Mouse (Mus musculus) heart, adult 18-20 months (tissue): ENCODE results near the gene Hck. TPM values are rescaled to one million over a fixed set of nuclear protein-coding genes. Genes with fewer than 3 reads are reported as not detected.

Experiments used
- DNase-seq, 2 experiments: peaks; one replicate each; pipeline ENCODE4 v3.0.0; 2021 to 2022; ENCODE audit warnings: mixed read lengths in 1 of 2
- total RNA-seq, 2 experiments: library from RNA; stranded (reverse); gene quantifications; 2 replicates each; pipeline ENCODE4 v1.2.3; 2021

Hck gene
- total RNA-seq, 2 experiments from 2014 or later = 1.3 to 1.9 TPM

DNA sequence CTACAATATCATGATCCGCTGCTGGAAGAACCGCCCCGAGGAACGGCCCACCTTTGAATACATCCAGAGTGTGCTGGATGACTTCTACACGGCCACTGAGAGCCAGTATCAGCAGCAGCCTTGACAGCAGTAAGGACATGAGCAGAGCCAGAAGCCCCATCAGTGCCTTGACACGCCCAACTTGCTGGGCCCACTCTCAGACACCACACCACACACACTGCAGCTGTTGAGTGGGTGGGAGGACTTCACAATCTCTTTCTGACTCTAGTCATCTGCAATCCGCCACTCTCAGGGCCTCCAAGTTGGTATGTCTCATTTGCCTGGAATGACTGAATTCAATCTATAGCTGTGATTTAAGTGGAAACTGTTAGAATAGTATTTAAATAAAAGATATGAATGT is 42.8 kb downstream of the Hck start:
- DNase-seq = no peak

DNA sequence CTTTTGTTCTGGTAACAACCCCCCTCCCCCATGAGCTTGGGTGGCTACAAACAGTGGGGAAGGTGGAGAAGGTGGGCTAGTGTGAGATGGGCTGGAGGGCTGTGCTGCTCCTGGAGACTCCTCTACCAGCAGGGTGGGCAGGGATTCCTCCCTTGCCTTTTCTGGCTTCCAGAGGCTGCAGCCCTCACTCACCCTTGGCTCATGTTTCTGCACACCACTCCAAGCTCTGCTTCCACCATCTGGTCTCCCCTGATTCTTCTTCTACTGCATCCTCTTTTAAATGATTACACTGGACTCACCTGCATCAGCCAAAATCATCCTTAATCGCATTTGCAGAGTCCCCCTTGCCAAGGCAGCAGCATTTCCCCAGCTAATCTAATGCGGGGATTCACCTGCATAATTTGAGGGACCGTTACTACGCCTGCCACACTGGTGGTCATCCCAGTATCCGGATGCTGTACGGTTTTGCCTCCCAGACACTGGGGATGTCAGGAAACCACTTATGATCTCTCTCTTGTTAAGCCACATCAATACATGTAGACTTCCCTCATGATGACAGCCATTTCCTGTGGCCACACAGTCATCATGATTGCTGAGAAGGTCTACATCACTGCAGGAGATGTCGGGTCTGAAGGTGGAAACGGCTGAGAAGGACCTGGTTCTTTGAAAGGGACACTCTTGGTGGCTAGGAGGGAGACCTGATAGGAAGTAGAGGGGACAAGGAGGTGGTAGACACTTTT is 43.8 kb downstream of the Hck start:
- DNase-seq = no peak

DNA sequence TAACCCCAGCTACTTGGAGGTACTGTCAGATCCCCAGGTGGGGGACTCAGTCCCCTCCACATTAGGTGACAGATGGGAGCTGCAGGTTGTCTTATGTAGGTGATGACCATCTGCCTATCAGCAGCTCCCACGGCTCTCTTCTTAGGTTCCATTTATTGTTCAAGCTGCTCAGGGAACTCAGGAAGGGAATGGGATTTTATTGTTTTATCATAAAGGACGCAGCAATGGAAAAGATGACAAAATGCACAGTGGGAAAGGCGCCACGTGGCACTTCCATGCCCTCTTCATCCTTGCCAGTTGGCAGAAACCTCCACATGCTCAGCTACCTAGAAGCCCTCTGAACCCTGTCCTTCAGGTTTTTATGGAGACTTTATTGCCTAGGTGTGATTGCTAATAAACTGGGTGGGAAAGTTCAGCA is 44.8 kb downstream of the Hck start:
- DNase-seq = no peak

DNA sequence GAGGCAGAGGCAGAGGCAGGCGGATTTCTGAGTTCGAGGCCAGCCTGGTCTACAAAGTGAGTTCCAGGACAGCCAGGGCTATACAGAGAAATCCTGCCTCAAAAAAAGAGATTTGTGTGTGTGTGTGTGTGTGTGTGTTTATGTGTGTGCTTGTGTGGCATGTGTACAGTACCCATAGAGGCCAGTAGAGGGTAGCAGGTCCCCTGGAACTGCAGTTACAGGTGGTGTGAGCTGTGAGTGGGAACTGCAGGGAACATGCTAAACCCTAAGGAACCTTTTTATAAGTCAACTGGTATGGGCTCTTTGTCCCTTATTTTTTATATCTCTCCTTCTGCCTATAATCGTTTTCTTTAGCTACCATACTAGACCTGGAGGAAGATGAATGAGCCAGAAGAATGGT is 49.0 kb downstream of the Hck start:
- DNase-seq = no peak

DNA sequence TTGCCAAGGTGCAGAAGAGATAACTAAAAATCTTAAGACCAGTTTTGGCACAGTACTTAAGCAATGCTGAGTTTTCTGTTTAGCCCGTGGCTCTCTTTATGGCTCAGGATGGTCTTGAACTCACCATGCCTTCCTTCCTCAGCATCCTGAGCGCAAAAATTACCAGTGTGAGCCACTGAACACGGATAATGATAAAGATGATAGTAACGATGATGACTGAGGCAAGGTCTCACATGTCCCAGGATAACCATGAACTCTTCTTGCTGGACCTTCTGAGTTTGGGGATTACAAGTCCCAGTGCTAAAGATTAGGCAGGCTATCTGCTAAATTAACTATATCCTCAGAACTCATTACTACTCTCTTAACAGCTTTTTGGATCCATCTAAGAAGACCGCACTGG is 51.9 kb downstream of the Hck start:
- no peak for DNase-seq

DNA sequence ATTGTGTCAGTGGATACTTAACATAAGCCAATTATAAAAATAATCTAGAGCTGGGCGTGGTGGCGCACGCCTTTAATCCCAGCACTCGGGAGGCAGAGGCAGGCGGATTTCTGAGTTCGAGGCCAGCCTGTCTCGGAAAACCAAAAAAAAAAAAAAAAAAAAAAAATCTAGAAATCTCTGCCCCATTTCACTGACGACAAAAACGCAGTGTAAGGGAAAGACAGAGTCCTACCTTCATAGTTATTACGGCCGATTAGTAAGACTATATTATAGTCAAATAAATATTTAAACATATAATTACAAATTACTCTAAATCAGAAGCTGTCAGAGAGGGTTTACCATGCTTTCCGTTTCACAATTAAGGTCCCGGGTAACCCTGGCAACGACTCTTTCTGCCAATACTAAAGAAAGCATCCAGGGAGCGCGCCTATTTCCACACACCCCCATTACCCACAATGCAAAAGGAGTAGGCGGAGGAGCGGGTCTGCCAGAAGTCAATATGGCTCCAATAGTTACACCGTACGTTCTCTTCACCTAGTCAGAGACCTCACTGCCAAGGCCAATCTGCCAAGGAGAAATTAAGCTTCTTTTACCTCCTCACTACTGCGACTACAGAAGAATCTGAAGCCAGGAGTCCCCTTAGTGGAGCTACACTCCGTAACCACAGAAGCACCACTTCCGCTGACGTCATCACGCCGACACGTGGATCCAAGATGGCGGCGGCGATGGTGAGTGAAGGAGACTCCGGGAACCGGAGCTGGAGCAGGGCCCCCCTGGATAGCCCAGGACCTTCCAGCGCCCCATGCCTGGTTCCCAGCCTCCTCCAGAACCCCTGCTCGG is 52.8 kb downstream of the Hck start, which contains the start of gene Tm9sf4:
Gene Tm9sf4, plus strand, starts transcription at position 460 of the 840 bp plus-strand sequence.
- DNase-seq = peak; percentile 93 to 98

DNA sequence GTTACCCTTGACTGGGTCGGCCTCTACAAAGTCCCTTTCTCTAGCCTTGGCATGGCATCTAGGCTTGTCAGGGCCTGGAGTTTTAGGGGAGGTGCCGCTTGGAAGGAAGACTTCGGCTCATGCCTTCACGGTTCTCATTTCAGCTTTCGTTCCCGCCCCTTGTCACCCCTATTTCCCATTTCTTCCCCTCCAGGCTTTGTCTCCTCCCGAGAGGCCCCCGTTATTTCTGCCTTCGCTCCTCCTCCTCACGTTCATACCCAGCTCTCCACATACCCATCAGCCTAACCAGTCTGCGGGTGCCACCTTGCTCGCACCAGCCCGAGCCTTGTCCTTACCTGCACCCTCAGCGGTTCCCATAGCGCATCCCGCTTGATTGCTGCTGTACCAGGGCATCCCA is 53.4 kb downstream of the Hck start:
- no peak for DNase-seq

DNA sequence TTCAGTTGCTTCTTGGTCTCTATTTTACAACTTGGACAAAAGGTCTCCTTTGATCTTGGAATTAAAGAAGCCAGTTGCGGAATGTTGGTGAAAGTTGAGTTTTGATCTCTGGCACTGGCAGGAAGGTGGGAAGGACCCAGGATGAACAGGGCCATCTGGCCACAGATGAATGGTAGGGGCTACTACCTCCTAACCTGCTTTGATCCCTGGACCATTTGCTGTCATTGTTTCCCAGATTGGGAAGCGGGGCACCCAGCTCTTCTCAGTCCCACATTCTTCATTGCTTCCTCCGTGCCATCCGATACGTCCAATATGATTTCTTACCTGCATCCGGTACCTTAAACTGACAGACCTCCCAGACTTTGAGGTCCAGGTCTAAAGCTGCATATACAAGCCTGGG is 58.9 kb downstream of the Hck start:
- no peak for DNase-seq

DNA sequence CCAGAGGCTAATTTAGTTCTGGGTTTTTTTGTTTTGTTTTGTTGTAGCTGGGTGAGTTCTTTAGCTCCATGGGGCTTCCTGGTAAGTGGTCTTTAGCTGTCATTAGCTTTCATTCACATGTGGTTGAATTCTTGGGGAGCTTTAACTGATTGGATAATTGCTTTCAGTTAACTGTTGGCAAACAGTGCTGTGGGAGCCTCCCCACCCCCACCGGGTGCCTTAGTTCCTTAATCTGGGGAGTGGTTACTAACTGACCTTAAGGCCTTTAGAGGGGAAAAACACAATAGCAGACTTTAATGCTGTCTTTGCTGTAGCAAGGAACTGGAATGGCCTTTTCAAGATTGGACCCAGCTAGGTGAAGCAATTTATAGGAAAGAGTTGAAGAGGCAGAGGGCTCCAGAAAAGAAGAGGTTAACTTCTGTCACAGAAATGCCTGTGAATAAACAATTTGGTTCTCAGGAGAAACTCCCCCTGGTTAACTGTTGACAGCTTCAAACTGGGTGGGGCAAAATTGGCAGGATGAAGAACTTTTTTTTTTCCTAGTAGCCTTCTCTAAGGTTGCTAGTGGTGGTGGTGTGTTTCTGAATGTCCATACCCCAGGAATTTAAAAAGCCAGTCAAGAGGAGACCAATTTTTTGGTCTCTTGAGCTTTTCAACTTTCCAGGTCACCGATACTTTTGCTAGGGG is 60.0 kb downstream of the Hck start:
- peak; percentile 38 to 41 for DNase-seq

DNA sequence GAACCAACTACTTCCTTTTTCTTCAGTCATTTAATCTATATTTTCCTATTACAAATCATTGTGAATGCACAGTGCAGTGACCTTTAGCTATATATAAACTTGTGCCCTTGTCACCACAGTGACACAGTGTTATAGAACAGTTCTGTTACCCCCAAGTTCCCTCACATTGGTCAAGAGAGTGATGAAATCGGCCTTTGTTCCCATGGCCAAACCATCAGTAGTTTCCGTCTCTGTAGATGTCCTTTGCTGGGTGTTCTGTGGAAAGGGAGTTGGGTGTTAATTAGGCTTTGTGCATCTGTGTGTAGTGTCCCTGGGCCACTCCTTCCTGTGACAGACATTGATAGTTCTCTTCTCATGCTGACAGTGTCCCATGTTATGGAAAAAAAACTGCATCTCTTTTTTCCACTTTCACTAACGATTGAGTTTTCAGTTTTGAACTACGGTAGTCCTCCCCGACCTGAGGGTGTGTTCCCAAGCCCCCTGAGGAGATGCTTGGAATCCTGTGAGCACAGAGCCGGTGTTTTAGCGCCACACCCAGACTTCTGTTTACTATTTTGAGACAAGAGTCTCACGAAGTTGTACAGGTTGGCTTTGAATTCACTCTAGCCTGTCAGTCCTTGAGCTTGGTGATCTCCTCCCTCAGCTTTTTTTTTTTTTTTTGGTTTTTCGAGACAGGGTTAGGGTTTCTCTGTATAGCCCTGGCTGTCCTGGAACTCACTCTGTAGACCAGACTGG is 62.4 kb downstream of the Hck start:
- DNase-seq = no peak

DNA sequence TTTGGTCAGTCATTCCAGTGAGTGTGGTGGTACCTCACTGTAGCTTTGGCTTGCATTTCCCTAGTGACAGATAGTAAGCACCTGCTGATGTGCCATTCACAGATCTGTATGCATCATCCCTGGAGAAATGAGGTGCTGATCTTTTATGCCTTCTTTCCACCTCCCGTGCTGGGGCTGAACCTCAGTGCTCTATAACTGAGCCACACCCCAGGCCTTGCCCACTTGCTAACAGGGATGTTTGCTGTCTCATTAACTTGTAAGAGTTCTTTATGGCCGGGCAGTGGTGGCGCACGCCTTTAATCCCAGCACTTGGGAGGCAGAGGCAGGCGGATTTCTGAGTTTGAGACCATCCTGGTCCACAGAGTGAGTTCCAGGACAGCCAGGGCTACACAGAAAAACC is 63.7 kb downstream of the Hck start:
- no peak for DNase-seq

DNA sequence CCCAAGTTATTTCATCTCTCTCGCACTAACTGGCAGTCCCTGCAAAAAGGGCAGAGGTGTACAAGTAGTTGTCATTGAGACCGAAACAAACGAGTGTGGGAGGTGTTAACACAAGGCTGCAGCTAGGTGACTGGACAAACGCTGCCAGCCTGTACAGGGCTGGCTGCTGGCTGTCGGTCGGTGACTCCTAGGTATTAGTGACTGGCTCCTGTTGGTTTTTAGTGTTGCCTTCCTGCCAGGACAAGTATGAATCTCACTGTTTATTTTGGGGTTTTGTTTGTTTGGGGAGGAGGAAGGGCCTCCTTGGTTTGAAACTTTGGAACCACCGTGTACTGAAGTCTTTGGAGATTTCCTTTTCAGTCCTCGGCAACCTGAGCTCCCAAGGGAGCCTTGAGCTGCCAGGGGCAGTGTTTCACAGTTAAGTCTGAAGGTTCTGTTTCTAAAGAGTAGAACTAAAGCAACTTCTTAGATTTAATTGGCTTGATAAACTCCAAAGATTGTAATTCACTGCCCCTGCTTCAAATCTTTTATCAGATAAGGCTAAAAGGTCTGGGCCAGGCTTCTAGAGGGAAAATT is 67.8 kb downstream of the Hck start:
- peak in 1 of 2 experiments; percentile 12 for DNase-seq

DNA sequence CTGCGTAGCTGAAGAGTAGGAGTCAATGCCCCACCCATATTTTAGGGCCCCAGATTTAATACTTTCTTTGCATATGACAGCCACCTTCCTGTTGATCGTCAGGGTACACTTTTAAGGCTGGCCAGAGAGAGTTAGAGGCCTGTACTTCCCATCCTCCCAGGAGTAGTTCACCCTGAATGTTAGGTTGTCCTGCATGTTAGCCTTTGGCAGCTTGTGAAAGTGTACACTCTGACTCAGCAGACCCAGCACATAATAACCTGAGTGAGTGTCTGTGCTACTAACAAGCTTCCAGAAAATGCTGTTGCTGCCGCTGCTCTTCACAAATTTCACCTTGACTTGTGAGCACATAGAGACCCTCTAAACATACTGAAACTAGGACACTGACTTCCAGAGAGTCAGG is 68.9 kb downstream of the Hck start:
- no peak for DNase-seq

DNA sequence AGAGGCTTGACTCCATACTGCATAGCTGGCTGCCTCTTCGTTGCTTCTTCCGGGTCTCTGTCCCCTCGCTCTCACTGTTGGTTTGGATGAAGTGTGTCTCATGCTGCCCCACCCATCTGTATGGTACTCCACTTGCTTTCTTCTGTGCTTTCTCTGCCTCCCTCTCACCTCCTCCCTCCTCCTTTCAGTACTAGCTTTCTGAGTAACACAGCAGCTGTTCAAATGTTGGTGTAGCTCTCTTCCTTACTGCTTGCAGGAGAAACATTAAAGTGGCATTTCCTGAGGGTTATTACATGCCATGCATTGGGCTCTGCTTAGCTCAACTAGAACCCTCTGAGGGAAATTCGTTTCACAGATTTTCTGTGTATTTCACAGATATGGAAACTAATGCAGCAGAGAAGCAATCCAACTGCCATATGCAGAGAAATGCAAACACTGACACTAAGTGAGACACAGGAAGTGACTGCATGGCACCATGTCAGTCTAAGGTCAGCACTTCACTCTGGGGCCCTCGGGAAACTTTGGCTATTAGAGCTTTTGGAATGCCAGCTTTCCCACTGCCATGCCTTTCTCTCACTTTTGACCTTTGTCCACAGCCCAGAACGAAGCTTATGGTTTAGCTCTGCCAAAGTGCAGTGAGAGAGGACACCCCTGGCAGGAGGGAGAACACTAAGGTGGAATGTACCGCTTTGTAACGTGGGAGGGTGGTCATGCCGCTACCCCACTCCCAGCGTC is 71.0 kb downstream of the Hck start:
- DNase-seq = no peak

DNA sequence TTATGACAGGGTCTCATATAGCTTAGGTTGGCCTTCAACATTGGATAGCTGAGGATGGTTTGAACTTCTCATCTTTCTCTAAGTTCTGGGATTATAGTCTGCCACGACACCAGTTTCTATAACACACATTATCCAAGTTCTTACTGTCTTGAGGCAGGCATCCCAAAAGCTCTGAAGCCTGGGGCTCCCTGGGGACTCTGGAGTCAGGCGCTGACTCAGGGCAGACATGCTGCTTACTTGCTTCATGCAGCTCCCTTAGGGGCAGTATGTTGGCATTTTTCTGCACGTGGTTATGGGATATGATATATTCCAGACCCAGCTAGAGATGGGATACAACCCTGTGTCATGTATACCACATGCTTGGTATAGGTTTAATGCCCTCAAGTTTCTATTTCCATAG is 71.7 kb downstream of the Hck start:
- no peak for DNase-seq

DNA sequence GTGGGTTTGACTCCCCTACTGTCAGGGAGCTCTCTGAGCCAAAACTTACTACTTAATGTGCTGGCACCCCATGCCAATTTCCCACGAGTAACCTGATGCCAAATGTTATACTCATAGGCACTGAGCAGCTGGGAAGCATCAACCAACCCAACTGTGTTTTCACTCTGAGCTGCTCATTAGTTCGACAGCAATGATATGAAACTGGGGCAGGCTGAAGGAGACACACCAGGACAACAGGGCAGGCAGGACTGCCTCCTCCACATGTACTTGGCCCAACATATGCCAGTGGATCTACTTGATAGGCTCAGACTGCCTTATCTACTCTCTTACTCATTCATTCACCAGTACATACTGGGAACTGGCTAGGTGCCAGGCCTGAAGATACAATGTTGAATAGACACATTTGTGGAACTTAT is 77.9 kb downstream of the Hck start:
- peak in 1 of 2 experiments; percentile 15 for DNase-seq

DNA sequence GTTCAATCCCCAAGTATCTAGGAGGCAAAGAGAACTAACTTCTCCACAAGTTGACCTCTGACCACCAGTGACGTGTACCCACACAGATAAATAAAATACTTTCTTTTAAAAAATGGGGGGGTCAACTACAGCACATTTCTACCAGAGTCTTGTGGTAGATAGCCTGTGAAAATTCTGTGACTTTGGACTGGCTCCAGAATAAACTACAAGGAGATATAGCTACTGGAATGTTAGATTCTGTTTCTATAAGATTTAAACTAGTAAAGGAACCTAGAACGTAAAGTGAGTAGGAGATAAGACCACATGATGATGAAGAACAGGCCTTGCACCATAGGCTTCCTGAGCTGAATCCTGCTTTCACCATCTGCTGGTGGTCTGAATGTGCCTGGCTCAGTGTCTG is 79.6 kb downstream of the Hck start:
- no peak for DNase-seq

DNA sequence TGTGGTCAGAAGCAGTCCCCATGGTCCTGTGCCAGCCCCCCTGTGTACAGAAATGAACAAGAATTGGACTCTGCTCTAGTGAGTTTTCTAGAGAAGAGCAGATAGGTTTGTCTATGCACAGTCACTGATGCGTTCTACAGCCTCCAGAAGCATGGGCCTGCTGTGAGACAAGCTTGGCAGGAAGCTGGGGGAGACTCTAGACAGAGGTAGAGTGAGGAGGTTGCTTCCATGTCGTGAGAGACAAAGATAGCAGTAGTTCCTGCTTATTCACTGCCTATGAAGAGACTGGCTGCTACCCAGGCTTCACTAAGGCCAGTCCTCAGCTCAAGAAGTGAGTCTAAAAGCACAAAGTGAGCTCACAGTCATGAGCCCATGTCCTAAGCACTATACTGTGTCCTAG is 83.0 kb downstream of the Hck start:
- DNase-seq = no peak

DNA sequence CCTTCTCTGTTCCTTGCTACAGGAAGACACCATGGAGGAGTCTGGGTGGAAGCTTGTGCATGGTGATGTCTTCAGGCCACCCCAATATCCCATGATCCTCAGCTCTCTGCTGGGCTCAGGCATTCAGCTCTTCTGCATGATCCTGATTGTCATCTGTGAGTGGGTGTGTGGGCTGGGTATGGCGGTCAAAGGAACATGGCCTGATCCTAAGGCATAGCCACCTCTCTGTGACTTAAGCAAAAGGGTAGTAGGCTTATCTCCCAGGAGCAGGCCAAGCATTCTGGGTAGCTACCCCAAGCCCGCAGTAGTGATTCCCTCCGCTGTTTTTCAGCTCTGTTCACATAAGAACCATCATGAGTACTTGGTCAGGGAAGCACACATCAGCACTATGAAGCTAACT is 86.0 kb downstream of the Hck start:
- DNase-seq = no peak

DNA sequence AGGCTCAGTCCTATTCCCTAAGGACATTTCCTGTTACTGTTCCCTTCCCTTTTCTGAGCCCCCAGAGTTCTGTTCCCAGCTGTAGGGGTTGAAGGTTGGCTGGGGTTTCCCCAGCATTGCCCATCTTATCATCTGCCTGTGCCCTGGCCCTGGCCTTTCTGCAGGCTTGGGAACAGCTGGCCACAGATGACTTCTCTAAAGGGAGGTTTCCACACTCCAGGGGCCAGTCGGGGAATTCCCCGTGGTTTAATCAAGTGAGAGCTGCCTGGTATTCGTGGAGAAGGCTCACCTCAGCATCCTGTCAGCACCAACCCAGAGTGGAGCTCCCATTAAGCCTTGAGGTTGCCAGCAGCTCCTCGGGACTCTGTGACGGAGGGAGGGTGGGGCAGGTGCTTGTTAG is 90.2 kb downstream of the Hck start:
- peak in 1 of 2 experiments; percentile 38 for DNase-seq

DNA sequence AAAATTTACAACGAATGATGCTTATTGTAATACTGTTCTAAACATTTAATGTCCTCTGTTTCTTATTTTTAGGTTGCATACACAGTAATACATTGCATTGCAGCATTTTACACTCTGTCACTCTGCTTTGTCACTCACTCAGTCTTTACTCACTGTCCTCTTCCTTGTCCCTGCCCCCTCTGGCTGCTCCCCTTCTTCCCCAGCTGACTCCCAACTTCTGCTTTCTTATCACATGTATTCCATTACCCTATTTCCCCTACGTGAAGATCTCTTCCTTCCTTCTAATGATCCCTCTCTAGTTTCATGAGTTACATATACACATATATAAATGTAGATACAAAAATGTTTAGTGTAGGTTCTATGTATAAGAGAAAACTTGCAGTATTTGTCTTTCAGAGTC is 90.8 kb downstream of the Hck start:
- peak in 1 of 2 experiments; percentile 53 for DNase-seq
